26 mouse cellular contexts compared by ENCODE assay signal in genomic region chr1:106875193-106875886, GRCm38 (mm10). TPM values are rescaled to one million over a fixed set of nuclear protein-coding genes. Genes with fewer than 3 reads are reported as not detected.
DNase-seq lines count a peak whose midpoint lies in the region; ATAC-seq and TF ChIP-seq lines count a peak whose summit lies in the region.
"Had no signal": no experiment of that assay in that cellular context is flagged by ENCODE, and none has a peak within 500 bp of the region (broad histone marks: within the 10 kb centered on the region; RNA-seq: fewer than 3 reads in every experiment).

No protein-coding gene starts in this region.

- H3K4me1 ChIP-seq in lung, embryonic 15.5 days, result no peaks in the 10 kb centered on the region; the same call in 1 of the 2 replicates
- no peaks in the 10 kb centered on the region for H3K4me1 ChIP-seq in lung, adult 2 months (ENCODE audit: control insufficient read depth, insufficient read depth, low read length)
- H3K4me1 ChIP-seq in embryonic facial prominence, embryonic 15.5 days, result 0 out of 2 replicates have a peak, but pooled peaks cover 9% of the 10 kb centered on the region
- H3K4me1 ChIP-seq in forebrain, embryonic 14.5 days (ENCODE audit: control insufficient read depth, insufficient read depth, low read length), result no peaks in the 10 kb centered on the region
- H3K4me1 ChIP-seq: forebrain, embryonic 15.5 days; midbrain, embryonic 15.5 days had no signal

- H3K9me3 ChIP-seq in lung, embryonic 15.5 days, result no peaks in the 10 kb centered on the region
- no peaks in the 10 kb centered on the region for H3K9me3 ChIP-seq in embryonic facial prominence, embryonic 15.5 days (replicated peaks)
- H3K9me3 ChIP-seq in forebrain, embryonic 14.5 days (replicated peaks; ENCODE audit: control insufficient read depth, low read length), result no peaks in the 10 kb centered on the region
- H3K9me3 ChIP-seq: forebrain, embryonic 15.5 days; megakaryocyte, embryonic 14.5 days; midbrain, embryonic 15.5 days had no signal

- no peaks in the 10 kb centered on the region for H3K36me3 ChIP-seq in lung, embryonic 15.5 days
- H3K36me3 ChIP-seq in embryonic facial prominence, embryonic 15.5 days, result no peaks in the 10 kb centered on the region
- no peaks in the 10 kb centered on the region for H3K36me3 ChIP-seq in myocyte (ENCODE audit: control insufficient read depth, insufficient read depth)
- H3K36me3 ChIP-seq in forebrain, embryonic 14.5 days (ENCODE audit: control insufficient read depth, insufficient read depth, low read length), result no peaks in the 10 kb centered on the region
- H3K36me3 ChIP-seq: forebrain, embryonic 15.5 days; midbrain, embryonic 15.5 days had no signal

- intact Hi-C loops in heart, postnatal 36 days (cut with DNase I), result no loop called here

- no peak for TF ChIP-seq CTCF in lung, adult 2 months (IDR thresholded peaks at IDR 0.05; ENCODE audit: insufficient read depth, low read length)

- no peak overlapping the region for H3K27ac ChIP-seq in lung, embryonic 15.5 days
- H3K27ac ChIP-seq in embryonic facial prominence, embryonic 15.5 days (replicated peaks), result peak overlapping the region; percentile 77
- H3K27ac ChIP-seq in forebrain, embryonic 14.5 days (ENCODE audit: low read depth, low read length), result no peak overlapping the region
- H3K27ac ChIP-seq: forebrain, embryonic 15.5 days; gastrocnemius, adult 2 months; liver, embryonic 14.5 days; midbrain, embryonic 15.5 days had no signal

- TF ChIP-seq POLR2A in lung, adult 2 months (IDR thresholded peaks at IDR 0.05; ENCODE audit: borderline replicate concordance, extremely low read depth, low read depth, low read length), result no peak
- TF ChIP-seq POLR2A in myocyte (IDR thresholded peaks at IDR 0.05; ENCODE audit: insufficient read length, low read depth), result no peak

- DNase-seq in heart, adult 11 months, result peak; percentile 88
- DNase-seq in heart, postnatal 36 days, result no peak
- DNase-seq in lung, adult 2 months, result no peak
- no peak for DNase-seq in thymus, postnatal 0 days (ENCODE audit: low spot score)
- no peak for DNase-seq in forebrain, embryonic 14.5 days (ENCODE audit: low spot score)
- DNase-seq: adrenal gland, postnatal 25 days; B cell, adult 2 months; cerebellum, adult 2 months; gastrocnemius, adult 2 months; layer of hippocampus, postnatal 36 days; left cerebral cortex, postnatal 4 days; thymus, adult 2 months had no signal

- no peak overlapping the region for H3K9ac ChIP-seq in lung, embryonic 15.5 days
- H3K9ac ChIP-seq in embryonic facial prominence, embryonic 15.5 days, result no peak overlapping the region
- H3K9ac ChIP-seq in forebrain, embryonic 14.5 days (ENCODE audit: low read length), result no peak overlapping the region
- H3K9ac ChIP-seq: forebrain, embryonic 15.5 days; liver, embryonic 14.5 days; midbrain, embryonic 15.5 days had no signal

- no peak overlapping the region for H3ac ChIP-seq in myocyte (ENCODE audit: control insufficient read depth, insufficient read length)

- H3K4me2 ChIP-seq in lung, embryonic 15.5 days, result no peak overlapping the region
- H3K4me2 ChIP-seq in embryonic facial prominence, embryonic 15.5 days (replicated peaks), result no peak overlapping the region
- peak overlapping the region; percentile 15 for H3K4me2 ChIP-seq in myocyte (ENCODE audit: low read depth)
- no peak overlapping the region for H3K4me2 ChIP-seq in forebrain, embryonic 14.5 days (ENCODE audit: low read length)
- H3K4me2 ChIP-seq: forebrain, embryonic 15.5 days; heart, embryonic 11.5 days; midbrain, embryonic 15.5 days had no signal

- ATAC-seq in lung, embryonic 15.5 days (ENCODE audit: borderline replicate concordance, extremely low read depth, low FRiP score, low TSS enrichment), result peak; percentile 57; the same call in 1 of the 2 replicates
- peak; percentile 78 for ATAC-seq in embryonic facial prominence, embryonic 15.5 days (ENCODE audit: insufficient number of reproducible peaks, low FRiP score, low TSS enrichment, low read depth)
- ATAC-seq in forebrain, embryonic 14.5 days, result no peak
- ATAC-seq: activated CD4-positive, CD25-positive, alpha-beta regulatory T cell, adult 4 months; forebrain, embryonic 15.5 days; hindbrain, embryonic 16.5 days; midbrain, embryonic 15.5 days; Patski had no signal

- no peak overlapping the region for H3K4me3 ChIP-seq in lung, embryonic 15.5 days
- no peak overlapping the region for H3K4me3 ChIP-seq in lung, adult 2 months (replicated peaks; ENCODE audit: extremely low read depth, low read depth, low read length)
- no peak overlapping the region for H3K4me3 ChIP-seq in embryonic facial prominence, embryonic 15.5 days (replicated peaks)
- H3K4me3 ChIP-seq in myocyte, result no peak overlapping the region
- no peak overlapping the region for H3K4me3 ChIP-seq in forebrain, embryonic 14.5 days (ENCODE audit: low read depth, low read length)
- H3K4me3 ChIP-seq: forebrain, embryonic 15.5 days; gastrocnemius, adult 2 months; megakaryocyte, embryonic 14.5 days; midbrain, embryonic 15.5 days had no signal

- H3K79me2 ChIP-seq in myocyte (ENCODE audit: control insufficient read depth, insufficient read depth), result no peaks in the 10 kb centered on the region

- H3K27me3 ChIP-seq in lung, embryonic 15.5 days, result no peaks in the 10 kb centered on the region
- H3K27me3 ChIP-seq in embryonic facial prominence, embryonic 15.5 days, result no peaks in the 10 kb centered on the region
- H3K27me3 ChIP-seq in myocyte (ENCODE audit: control insufficient read depth, insufficient read depth, insufficient read length), result no peaks in the 10 kb centered on the region
- no peaks in the 10 kb centered on the region for H3K27me3 ChIP-seq in forebrain, embryonic 14.5 days (replicated peaks; ENCODE audit: control insufficient read depth, insufficient read depth, low read length)
- H3K27me3 ChIP-seq: forebrain, embryonic 15.5 days; megakaryocyte, embryonic 14.5 days; midbrain, embryonic 15.5 days had no signal

- WGBS in lung, embryonic 15.5 days, result 76% methylated on average over 5 of the region's 5 CpGs
- 72% methylated on average over 5 of the region's 5 CpGs for WGBS in lung, adult 2 months
- WGBS in embryonic facial prominence, embryonic 15.5 days, result 52% methylated on average over 5 of the region's 5 CpGs
- WGBS in forebrain, embryonic 14.5 days, result 90% methylated on average over 5 of the region's 5 CpGs

TF ChIP-seq in myocyte, 11 proteins besides CTCF, POLR2A, EP300 and RAD21:
- TF ChIP-seq SRF (IDR thresholded peaks at IDR 0.05; ENCODE audit: control insufficient read depth, insufficient read length, low read depth), result no peak
- no peak for TF ChIP-seq MAX (IDR thresholded peaks at IDR 0.05; ENCODE audit: low read depth)
- no peak for TF ChIP-seq MYOD1 (IDR thresholded peaks at IDR 0.05; ENCODE audit: control insufficient read depth in 1 of 3, insufficient read length in 2 of 3, low read depth in 2 of 3)
- TF ChIP-seq TCF3 (IDR thresholded peaks at IDR 0.05; ENCODE audit: insufficient read length, low read depth), result no peak
- no peak for TF ChIP-seq REST (IDR thresholded peaks at IDR 0.05; ENCODE audit: insufficient read depth, insufficient read length)
- no peak for TF ChIP-seq MYOG (IDR thresholded peaks at IDR 0.05; ENCODE audit: control insufficient read depth in 1 of 3, insufficient read depth in 1 of 3, insufficient read length in 2 of 3, low read depth in 2 of 3)
- TF ChIP-seq E2F4 (IDR thresholded peaks at IDR 0.05; ENCODE audit: insufficient read depth), result no peak
- no peak for TF ChIP-seq TCF12 (IDR thresholded peaks at IDR 0.05; ENCODE audit: insufficient read depth, poor library complexity, severe bottlenecking)
- TF ChIP-seq CEBPB (IDR thresholded peaks at IDR 0.05; ENCODE audit: insufficient read depth, poor library complexity, severe bottlenecking), result no peak
- TF ChIP-seq USF1 (IDR thresholded peaks at IDR 0.05; ENCODE audit: low read depth), result no peak
- TF ChIP-seq POLR2AphosphoS2 (IDR thresholded peaks at IDR 0.05; ENCODE audit: insufficient read length, low read depth), result no peak

RNA-seq across cellular contexts. Expression of gene Serpinb5, which starts 14.4 kb away (rescaled TPM):
- total RNA-seq in heart, postnatal 36 days (2021), result not detected
- 0.49 and 1.1 TPM in 2 replicates for polyA plus RNA-seq in lung, embryonic 15.5 days (2015; fragmentation: Nextera tagmentation; extraction: Ambion mirVana)
- polyA plus RNA-seq in lung, adult 2 months (2012; rRNA removed), result 4.0 TPM in 1 of 2 replicates, not detected in the other
- 73.5 and 86.0 TPM in 2 replicates for polyA plus RNA-seq in embryonic facial prominence, embryonic 15.5 days (2015; fragmentation: Nextera tagmentation; extraction: Ambion mirVana)
- not detected for polyA plus RNA-seq in myocyte (2012; fragmentation: generic; extraction: Trizol)
- 5.6 and 8.3 TPM in 2 replicates for polyA plus RNA-seq in thymus, postnatal 0 days (2015; fragmentation: Nextera tagmentation; extraction: Ambion mirVana)
- not detected in 2 replicates for polyA plus RNA-seq in forebrain, embryonic 14.5 days (2014; fragmentation: Nextera tagmentation; extraction: Ambion mirVana)
- total RNA-seq: adrenal gland, postnatal 25 days; gastrocnemius, adult 2 months; heart, postnatal 25 days; layer of hippocampus, postnatal 36 days; left cerebral cortex, postnatal 4 days had no signal
- polyA plus RNA-seq: activated CD4-positive, CD25-positive, alpha-beta regulatory T cell, adult 4 months; forebrain, embryonic 15.5 days; hindbrain, embryonic 16.5 days; Patski had no signal

RNA-seq across cellular contexts. Expression of gene Serpinb12, which starts 58.9 kb away (rescaled TPM):
- not detected for total RNA-seq in heart, postnatal 36 days (2021)
- polyA plus RNA-seq in lung, embryonic 15.5 days (2015; fragmentation: Nextera tagmentation; extraction: Ambion mirVana), result 0.95 and 1.5 TPM in 2 replicates
- 44.7 TPM in 1 of 2 replicates, not detected in the other for polyA plus RNA-seq in lung, adult 2 months (2012; rRNA removed)
- polyA plus RNA-seq in embryonic facial prominence, embryonic 15.5 days (2015; fragmentation: Nextera tagmentation; extraction: Ambion mirVana), result 37.3 and 38.6 TPM in 2 replicates
- not detected for polyA plus RNA-seq in myocyte (2012; fragmentation: generic; extraction: Trizol)
- 4.3 and 5.4 TPM in 2 replicates for polyA plus RNA-seq in thymus, postnatal 0 days (2015; fragmentation: Nextera tagmentation; extraction: Ambion mirVana)
- not detected in 2 replicates for polyA plus RNA-seq in forebrain, embryonic 14.5 days (2014; fragmentation: Nextera tagmentation; extraction: Ambion mirVana)
- total RNA-seq: adrenal gland, postnatal 25 days; gastrocnemius, adult 2 months; heart, postnatal 25 days; layer of hippocampus, postnatal 36 days; left cerebral cortex, postnatal 4 days had no signal
- polyA plus RNA-seq: activated CD4-positive, CD25-positive, alpha-beta regulatory T cell, adult 4 months; cerebellum, adult 2 months; cortical plate, adult 2 months; forebrain, embryonic 15.5 days; large intestine, adult 2 months; liver, embryonic 14.5 days; midbrain, embryonic 15.5 days; Patski had no signal
